Mouse (Mus musculus): ENCODE results near the gene Sertad4.

DNA sequence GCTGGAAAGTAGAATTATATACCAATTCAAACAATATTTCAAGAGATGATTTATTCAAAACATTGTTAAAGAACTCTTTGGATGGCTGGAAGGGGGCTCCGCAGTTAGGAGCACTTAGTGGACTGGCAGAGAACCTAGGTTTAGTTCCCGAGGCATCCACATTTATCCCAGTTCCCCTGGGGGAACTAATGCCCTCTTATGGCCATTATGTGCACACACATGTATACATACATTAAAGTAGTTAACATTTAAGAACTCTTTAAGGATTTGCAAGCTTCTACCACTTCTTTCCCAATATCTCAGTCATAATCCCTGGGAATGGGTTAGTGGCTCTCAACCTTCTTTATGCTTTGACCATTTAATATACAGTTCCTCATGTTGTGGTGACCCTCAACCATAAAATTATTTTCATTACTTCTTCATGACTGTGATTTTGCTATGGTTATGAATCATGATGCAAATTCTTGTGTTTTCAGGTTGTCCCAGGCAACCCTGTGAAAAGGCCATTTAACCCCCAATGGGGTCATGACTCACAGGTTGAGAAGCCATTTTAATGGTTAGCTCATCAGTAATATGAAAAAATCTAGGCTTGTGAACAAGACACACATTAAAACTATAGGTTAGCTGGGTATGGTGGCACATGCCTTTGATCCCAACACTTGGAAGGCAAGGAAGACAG, 27.2 kb upstream of the Sertad4 start:
- TF ChIP-seq CTCF (IDR thresholded peaks at IDR 0.05; ENCODE audit: borderline replicate concordance, insufficient read depth, low read length) (no peak), POLR2A (IDR thresholded peaks at IDR 0.05; ENCODE audit: low read depth, low read length) (no peak)

All from embryonic fibroblast, embryonic 13.5 days (primary cell).